ENCODE assay signal across 8 mouse cellular contexts in the genomic region with DNA sequence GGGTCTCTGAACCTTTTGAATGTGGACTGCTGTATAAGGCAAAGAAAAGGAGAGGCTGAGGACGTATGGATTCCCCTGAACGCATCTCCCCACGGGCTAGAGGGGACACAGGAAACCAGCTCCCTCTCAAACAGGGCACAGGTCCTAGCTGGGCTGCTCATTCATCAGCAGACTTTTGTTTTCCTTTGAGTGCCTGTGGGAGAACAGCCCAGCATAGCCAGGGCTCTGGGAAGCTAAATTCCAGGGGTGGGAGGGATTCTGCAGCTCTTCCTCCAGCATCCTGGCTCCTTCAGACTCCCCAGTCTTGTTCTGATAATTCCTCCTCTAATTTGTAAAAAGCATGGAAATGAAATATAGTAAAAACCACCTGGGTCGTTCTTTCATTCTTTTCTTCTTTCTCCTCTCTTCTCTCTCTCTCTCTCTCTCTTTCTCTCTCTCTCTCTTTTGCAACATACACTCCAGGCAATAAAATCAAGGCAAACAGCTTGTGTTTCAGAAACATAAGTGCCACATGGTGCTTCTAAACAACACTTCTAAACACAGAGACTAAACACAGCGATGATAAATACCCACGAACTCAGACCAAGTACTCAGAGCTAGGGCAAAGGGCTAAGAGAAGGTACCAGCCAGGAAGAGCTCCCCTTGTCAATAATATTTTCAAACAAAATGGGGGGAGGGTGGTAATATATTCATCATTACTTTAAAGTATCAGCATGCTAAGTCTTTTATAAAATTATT.
A peak's percentile ranks its signal among the peaks of the same experiment; 100 is the strongest.
DNase-seq lines count a peak whose midpoint lies in the region; ATAC-seq and TF ChIP-seq lines count a peak whose summit lies in the region.
"Had no signal": no experiment of that assay in that cellular context is flagged by ENCODE, and none has a peak within 500 bp of the region (broad histone marks: within the 10 kb centered on the region; RNA-seq: fewer than 3 reads in every experiment).

No protein-coding gene starts in this region.

- 10% methylated on average over 6 of the region's 6 CpGs for WGBS in embryonic facial prominence, embryonic 11.5 days
- WGBS in limb, embryonic 14.5 days: 14% methylated on average over 6 of the region's 6 CpGs
- 88% methylated on average over 6 of the region's 6 CpGs for WGBS in thymus, adult 2 months

- intact Hi-C loops in heart, postnatal 36 days (cut with DNase I): no loop called here

- TF ChIP-seq POLR2A in limb, embryonic 14.5 days (IDR thresholded peaks at IDR 0.05; ENCODE audit: borderline replicate concordance, extremely low read depth, insufficient read depth, insufficient read length): no peak
- no peak for TF ChIP-seq POLR2A in thymus, adult 2 months (IDR thresholded peaks at IDR 0.05; ENCODE audit: control insufficient read depth, extremely low read depth, insufficient read depth, low read length, poor library complexity)

- H3K27ac ChIP-seq in embryonic facial prominence, embryonic 11.5 days (replicated peaks; ENCODE audit: low read depth, low read length): 0 out of 2 replicates have a peak overlapping the region, but pooled peaks have one; percentile 28
- H3K27ac ChIP-seq in limb, embryonic 14.5 days (replicated peaks; ENCODE audit: low read depth, low read length): no peak overlapping the region
- H3K27ac ChIP-seq in thymus, adult 2 months (ENCODE audit: control insufficient read depth, insufficient read depth, low read length): no peak overlapping the region
- H3K27ac ChIP-seq: macrophage had no signal

- no peaks in the 10 kb centered on the region for H3K9me3 ChIP-seq in embryonic facial prominence, embryonic 11.5 days (replicated peaks; ENCODE audit: control insufficient read depth, low read length)
- H3K9me3 ChIP-seq in limb, embryonic 14.5 days (ENCODE audit: control insufficient read depth, low read length): no peaks in the 10 kb centered on the region

- no peaks in the 10 kb centered on the region for H3K36me3 ChIP-seq in embryonic facial prominence, embryonic 11.5 days (replicated peaks; ENCODE audit: control insufficient read depth, insufficient read depth, low read depth, low read length)
- no peaks in the 10 kb centered on the region for H3K36me3 ChIP-seq in limb, embryonic 14.5 days (ENCODE audit: control insufficient read depth, insufficient read depth, low read length)
- no peaks in the 10 kb centered on the region for H3K36me3 ChIP-seq in thymus, adult 2 months (ENCODE audit: control insufficient read depth, insufficient read depth, low read length)

- TF ChIP-seq CTCF in thymus, adult 2 months (IDR thresholded peaks at IDR 0.05; ENCODE audit: borderline replicate concordance, control insufficient read depth, extremely low read depth, insufficient read depth, low read length, poor library complexity): no peak

- peaks cover 4% of the 10 kb centered on the region; the same call in 1 of the 2 replicates for H3K4me1 ChIP-seq in embryonic facial prominence, embryonic 11.5 days (ENCODE audit: control insufficient read depth, insufficient read depth, low read length)
- peaks cover 32% of the 10 kb centered on the region for H3K4me1 ChIP-seq in limb, embryonic 14.5 days (ENCODE audit: control insufficient read depth, insufficient read depth, low read length)
- no peaks in the 10 kb centered on the region for H3K4me1 ChIP-seq in thymus, adult 2 months (replicated peaks; ENCODE audit: control insufficient read depth, insufficient read depth, low read length)

- peak; percentile 94 for ATAC-seq in embryonic facial prominence, embryonic 11.5 days (replicated peaks; ENCODE audit: insufficient number of reproducible peaks, low FRiP score, low TSS enrichment, low read depth)
- ATAC-seq in limb, embryonic 14.5 days (ENCODE audit: low FRiP score, low read depth): peak; percentile 68; the same call in 1 of the 2 replicates
- no peak for ATAC-seq in activated CD4-positive, CD25-positive, alpha-beta regulatory T cell, adult 4 months

- DNase-seq in R1 (ENCODE audit: low read depth, low spot score): peak; percentile 80
- peak; percentile 79 for DNase-seq in embryonic facial prominence, embryonic 11.5 days (ENCODE audit: low spot score)
- DNase-seq in heart, postnatal 36 days: peak; percentile 9 to 17
- peak; percentile 65 for DNase-seq in limb, embryonic 14.5 days (ENCODE audit: low spot score)
- no peak for DNase-seq in layer of hippocampus, adult 9-11 months
- DNase-seq in thymus, adult 2 months: no peak

- no peak overlapping the region for H3K4me3 ChIP-seq in embryonic facial prominence, embryonic 11.5 days (ENCODE audit: low read depth, low read length)
- no peak overlapping the region for H3K4me3 ChIP-seq in limb, embryonic 14.5 days (replicated peaks; ENCODE audit: low read length)
- H3K4me3 ChIP-seq in thymus, adult 2 months (ENCODE audit: control insufficient read depth, insufficient read depth, low read length): no peak overlapping the region

- H3K4me2 ChIP-seq in embryonic facial prominence, embryonic 11.5 days (ENCODE audit: low read depth, low read length): no peak overlapping the region; the same call in 1 of the 2 replicates
- no peak overlapping the region for H3K4me2 ChIP-seq in limb, embryonic 14.5 days (replicated peaks; ENCODE audit: low read depth, low read length, severe bottlenecking)

- H3K9ac ChIP-seq in embryonic facial prominence, embryonic 11.5 days (replicated peaks; ENCODE audit: low read length): no peak overlapping the region
- H3K9ac ChIP-seq in limb, embryonic 14.5 days (ENCODE audit: low read depth, low read length, severe bottlenecking): no peak overlapping the region

- H3K27me3 ChIP-seq in embryonic facial prominence, embryonic 11.5 days (ENCODE audit: control insufficient read depth, insufficient read depth, low read length): no peaks in the 10 kb centered on the region
- H3K27me3 ChIP-seq in limb, embryonic 14.5 days (ENCODE audit: control insufficient read depth, insufficient read depth, low read length): no peaks in the 10 kb centered on the region
- no peaks in the 10 kb centered on the region for H3K27me3 ChIP-seq in thymus, adult 2 months (ENCODE audit: control insufficient read depth, insufficient read depth, low read length)

Comparison
In these comparisons a context has a peak if more than half of its experiments do, and no peak if none do; other contexts are left out.
1. DNase-seq: peak in R1 (single experiment), embryonic facial prominence, embryonic 11.5 days (single experiment), heart, postnatal 36 days (2 of 2) and limb, embryonic 14.5 days (single experiment); none in layer of hippocampus, adult 9-11 months (single experiment) and thymus, adult 2 months (single experiment).